Mouse (Mus musculus) C2C12 (cell line): ENCODE measurements at regions not wholly inside any gene's neighbourhood (a gene's known extent, or its start where the extent isn't known, plus 50 kb on each side); places are given as distances from the start of the nearest gene placed in this dataset.

Source experiments
- H3K27me3 ChIP-seq: one replicate; pipeline ENCODE4 v1.6.1; 2011; ENCODE audit not compliant: control insufficient read depth, insufficient read depth, insufficient read length
- H3K36me3 ChIP-seq: one replicate; pipeline ENCODE4 v1.6.1; 2011; ENCODE audit not compliant: control insufficient read depth, insufficient read depth
- H3K4me3 ChIP-seq: one replicate; pipeline ENCODE4 v1.5.1; 2011; ENCODE audit warnings: mild to moderate bottlenecking, control low read depth; ENCODE audit not compliant: poor library complexity, insufficient read depth, severe bottlenecking
- H3K79me2 ChIP-seq: one replicate; pipeline ENCODE4 v1.6.1; 2011; ENCODE audit not compliant: control insufficient read depth, insufficient read depth
- H3K79me3 ChIP-seq: one replicate; pipeline ENCODE4 v1.6.1; 2011; ENCODE audit warnings: low read depth, control low read depth
- H3ac ChIP-seq: one replicate; pipeline ENCODE3; 2011; ENCODE audit warnings: low read depth; ENCODE audit not compliant: control insufficient read depth, insufficient read length
- CEBPB ChIP-seq: IDR thresholded peaks from one replicate; pipeline ENCODE4 v1.6.1; 2011; ENCODE audit warnings: low read depth, mild to moderate bottlenecking, control low read depth, moderate library complexity
- CTCF ChIP-seq: IDR thresholded peaks from one replicate; pipeline ENCODE4 v1.5.1; 2011; ENCODE audit not compliant: control insufficient read depth, insufficient read depth, insufficient read length
- FOSL1 ChIP-seq: IDR thresholded peaks from one replicate; pipeline ENCODE4 v1.8.0; 2011; ENCODE audit warnings: mild to moderate bottlenecking, low read length; ENCODE audit not compliant: poor library complexity, insufficient read depth, severe bottlenecking
- MAX ChIP-seq: IDR thresholded peaks from one replicate; pipeline ENCODE4 v1.6.1; 2011; ENCODE audit warnings: mild to moderate bottlenecking, control low read depth
- MYOD1 ChIP-seq: IDR thresholded peaks from one replicate; pipeline ENCODE4 v1.6.1; 2011; ENCODE audit warnings: low read depth; ENCODE audit not compliant: control insufficient read depth, insufficient read length
- MYOG ChIP-seq: IDR thresholded peaks from one replicate; pipeline ENCODE4 v1.6.1; 2011; ENCODE audit not compliant: control insufficient read depth, insufficient read length; ENCODE audit errors: extremely low read depth
- USF1 ChIP-seq: IDR thresholded peaks from one replicate; pipeline ENCODE4 v1.6.1; 2011; ENCODE audit warnings: low read depth, mild to moderate bottlenecking, control low read depth, moderate library complexity

GRCm38 (mm10) chr1:43394035-43394434 lies 50.3 kb upstream of the Nck2 start:
- Histone ChIP-seq H3ac (no peak overlapping the region), H3K4me3 (no peak overlapping the region), H3K36me3 (no peaks in the 10 kb centered on the region), H3K79me3 (no peaks in the 10 kb centered on the region), H3K27me3 (no peaks in the 10 kb centered on the region), H3K79me2 (no peaks in the 10 kb centered on the region)
- no peak for TF ChIP-seq FOSL1
- TF ChIP-seq USF1 = no peak
- no peak for TF ChIP-seq MAX
- TF ChIP-seq CEBPB = no peak
- TF ChIP-seq MYOG = no peak
- no peak for TF ChIP-seq MYOD1
- no peak for TF ChIP-seq CTCF
